Mouse (Mus musculus): ENCODE measurements at regions not wholly inside any gene's neighbourhood (a gene's known extent, or its start where the extent isn't known, plus 50 kb on each side); places are given as distances from the start of the nearest gene placed in this dataset.

DNA sequence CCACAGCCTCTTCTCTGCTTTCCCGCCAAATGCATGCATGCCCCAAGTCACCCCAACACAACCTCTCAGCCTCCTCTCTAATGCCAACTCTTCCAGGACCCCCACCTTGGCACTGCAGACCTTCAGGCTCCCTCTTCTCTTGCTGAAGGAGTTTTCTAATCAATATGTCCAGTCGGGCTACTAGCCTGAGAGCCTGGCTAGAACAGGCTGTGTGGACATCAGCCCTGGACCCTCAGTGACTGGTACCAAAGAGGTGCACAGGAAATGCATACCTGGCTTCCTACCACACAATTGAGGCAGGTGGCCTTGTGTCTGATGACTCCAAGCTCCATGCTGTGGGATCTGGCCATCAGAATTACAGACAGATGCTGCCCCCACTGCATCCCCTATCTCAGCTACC lies 248.4 kb downstream of the Gm26897 start:
- TF ChIP-seq POLR2A (IDR thresholded peaks at IDR 0.05; ENCODE audit: low read depth, low read length) (no peak), CTCF (IDR thresholded peaks at IDR 0.05; ENCODE audit: extremely low read depth, insufficient read length, insufficient replicate concordance, low read depth, low read length) (no peak)

All from small intestine, adult 2 months (tissue).